Mouse (Mus musculus): ENCODE measurements around the gene Sgms1. TPM values are rescaled to one million over a fixed set of nuclear protein-coding genes. Genes with fewer than 3 reads are reported as not detected.
A peak's percentile ranks its signal among the peaks of the same experiment; 100 is the strongest.

Sgms1 gene
- 12.8 and 17.4 TPM in 2 replicates for polyA plus RNA-seq (2014; fragmentation: Nextera tagmentation; extraction: Ambion mirVana)

DNA sequence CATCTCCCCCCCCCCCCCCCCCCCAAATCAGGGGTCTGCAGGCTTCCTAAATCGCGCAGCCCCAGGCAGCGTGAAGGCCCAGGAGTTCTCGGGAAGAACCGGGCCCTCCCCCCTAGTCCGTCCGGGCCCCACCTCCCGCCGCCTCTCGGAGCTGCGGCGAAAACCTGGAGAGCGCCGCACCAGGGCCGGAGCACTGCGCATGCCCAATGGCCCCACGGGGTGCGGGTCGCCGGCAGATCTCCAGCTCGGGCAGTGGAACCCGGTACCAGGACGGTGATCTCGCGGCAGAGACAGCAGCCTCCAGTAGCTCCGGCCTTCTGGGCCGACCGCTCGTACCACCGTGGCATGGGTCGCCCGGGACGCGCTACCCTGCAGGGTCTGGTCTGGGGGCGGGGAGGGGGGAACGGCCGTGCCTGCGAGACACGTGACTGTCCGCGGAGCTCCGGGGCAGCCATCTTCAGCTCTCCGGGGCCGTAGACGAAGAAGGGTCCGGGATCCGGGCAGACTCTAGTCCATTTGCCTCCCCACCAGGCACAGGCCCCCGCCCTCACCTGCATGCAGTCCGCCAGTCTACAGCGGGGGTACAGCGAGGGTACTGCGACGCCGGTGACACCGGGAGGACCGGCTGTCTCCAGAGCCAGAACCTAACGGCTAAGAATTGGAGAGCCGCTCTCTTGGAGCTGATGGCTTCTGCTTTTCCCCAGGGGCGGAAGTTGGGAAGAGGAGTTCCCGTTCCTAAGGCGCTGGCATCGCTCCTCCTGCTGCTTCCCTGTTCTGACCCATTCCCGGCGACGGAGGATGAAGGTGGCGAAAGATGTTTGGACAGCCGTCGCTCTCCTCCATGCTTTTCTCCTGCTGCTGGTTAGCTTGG lies at the start of gene Sgms1:
TSS of gene Sgms1 (minus strand) at position 714 of the 871 bp plus-strand sequence.
- peak within 1 kb of the TSS; percentile 85 for H3K27ac ChIP-seq (ENCODE audit: low read depth, low read length)
- H3K4me1 ChIP-seq (replicated peaks; ENCODE audit: control insufficient read depth, insufficient read depth, low read length): 0 out of 2 replicates have a peak, but pooled peaks cover 4% of the 10 kb centered on the region

DNA sequence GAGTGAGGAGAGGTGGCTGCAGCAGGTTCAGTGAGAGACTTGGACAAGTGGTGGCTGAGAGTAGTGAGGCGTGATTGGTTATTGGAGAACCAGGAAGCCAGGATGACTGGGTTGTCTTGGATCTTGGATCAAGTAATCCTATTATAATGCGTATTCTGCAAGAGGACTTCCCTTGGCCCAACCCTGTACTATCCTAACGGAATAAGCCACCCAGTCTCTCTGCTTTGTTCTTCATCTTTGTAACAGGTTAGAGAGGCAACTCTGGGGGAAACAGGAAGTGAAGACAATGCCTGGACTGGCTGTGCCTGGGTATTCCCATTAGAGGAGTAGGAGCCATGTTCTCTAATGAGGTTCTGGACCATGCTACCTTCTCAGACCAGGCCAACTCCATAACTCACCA lies 36.3 kb upstream of the Sgms1 start:
- Histone ChIP-seq H3K9me3 (ENCODE audit: control insufficient read depth, low read length) (no peaks in the 10 kb centered on the region), H3K4me2 (replicated peaks; ENCODE audit: low read depth, low read length) (no peak overlapping the region), H3K27me3 (ENCODE audit: control insufficient read depth, insufficient read depth, low read length) (no peaks in the 10 kb centered on the region), H3K27ac (ENCODE audit: low read depth, low read length) (no peak overlapping the region), H3K4me1 (replicated peaks; ENCODE audit: control insufficient read depth, insufficient read depth, low read length) (no peaks in the 10 kb centered on the region), H3K9ac (ENCODE audit: low read depth, low read length) (no peak overlapping the region), H3K36me3 (ENCODE audit: control insufficient read depth, insufficient read depth, low read length) (no peaks in the 10 kb centered on the region), H3K4me3 (ENCODE audit: low read depth, low read length) (no peak overlapping the region)
- ATAC-seq (ENCODE audit: low FRiP score) (no peak), DNase-seq (ENCODE audit: low spot score) (no peak)
- WGBS: 88% methylated on average over 3 of the region's 3 CpGs

More for the DNA sequence above, at the start of gene Sgms1:
- DNase-seq (ENCODE audit: low spot score) (peak; percentile 95), ATAC-seq (ENCODE audit: low FRiP score) (peak; percentile 96)
- peak within 1 kb of the TSS; percentile 91 for H3K9ac ChIP-seq (ENCODE audit: low read depth, low read length)
- H3K36me3 ChIP-seq (ENCODE audit: control insufficient read depth, insufficient read depth, low read length): no peaks in the 10 kb centered on the region
- no peaks in the 10 kb centered on the region for H3K27me3 ChIP-seq (ENCODE audit: control insufficient read depth, insufficient read depth, low read length)
- WGBS: 2% methylated on average over 54 of the region's 68 CpGs
- H3K9me3 ChIP-seq (ENCODE audit: control insufficient read depth, low read length): no peaks in the 10 kb centered on the region
- H3K4me2 ChIP-seq (replicated peaks; ENCODE audit: low read depth, low read length): peak within 1 kb of the TSS; percentile 94
- H3K4me3 ChIP-seq (ENCODE audit: low read depth, low read length): peak within 1 kb of the TSS; percentile 80

DNA sequence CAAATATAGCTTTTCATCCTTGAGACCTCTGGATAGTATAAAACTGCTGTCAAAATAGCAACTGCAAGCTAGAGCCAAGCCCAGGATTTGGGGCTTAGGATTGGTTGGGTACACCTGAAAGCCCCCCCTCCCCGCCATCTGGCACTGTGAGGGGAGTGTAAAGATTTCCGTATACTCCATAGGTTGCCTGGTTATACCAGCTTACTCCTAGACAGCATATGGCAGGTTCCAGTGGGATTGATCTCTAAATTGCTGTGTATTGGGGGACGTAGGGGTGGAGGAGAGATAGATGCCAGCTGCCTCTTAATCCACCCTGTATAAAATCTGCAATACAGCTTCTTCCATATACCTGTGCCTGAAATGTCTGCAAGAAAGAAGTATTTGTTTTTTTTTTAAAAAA lies 35.2 kb upstream of the Sgms1 start:
- Histone ChIP-seq H3K27me3 (ENCODE audit: control insufficient read depth, insufficient read depth, low read length) (no peaks in the 10 kb centered on the region), H3K36me3 (ENCODE audit: control insufficient read depth, insufficient read depth, low read length) (no peaks in the 10 kb centered on the region), H3K9me3 (ENCODE audit: control insufficient read depth, low read length) (no peaks in the 10 kb centered on the region), H3K4me3 (ENCODE audit: low read depth, low read length) (no peak overlapping the region), H3K4me1 (replicated peaks; ENCODE audit: control insufficient read depth, insufficient read depth, low read length) (no peaks in the 10 kb centered on the region), H3K9ac (ENCODE audit: low read depth, low read length) (no peak overlapping the region), H3K27ac (ENCODE audit: low read depth, low read length) (no peak overlapping the region), H3K4me2 (replicated peaks; ENCODE audit: low read depth, low read length) (no peak overlapping the region)
- 88% methylated on average over 3 of the region's 3 CpGs for WGBS
- DNase-seq (ENCODE audit: low spot score) (no peak), ATAC-seq (ENCODE audit: low FRiP score) (no peak)

DNA sequence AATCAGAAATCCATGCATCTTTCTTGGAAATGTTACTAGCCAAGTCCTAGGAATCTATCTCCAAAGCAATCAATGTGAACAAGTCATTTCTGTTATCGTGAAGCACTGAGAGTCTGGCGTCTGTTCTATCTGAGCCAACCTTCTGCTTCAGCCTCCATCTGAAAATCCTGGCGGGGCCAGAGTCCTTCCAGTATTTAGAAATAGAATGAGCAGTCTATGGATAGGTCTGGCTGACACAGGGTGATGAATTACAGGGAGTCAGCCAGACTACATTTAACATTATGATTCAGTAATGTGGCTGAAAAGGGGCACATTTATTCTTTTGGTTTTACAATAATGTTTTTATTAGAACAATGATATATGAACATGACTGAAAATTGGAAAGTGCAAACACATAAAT lies 29.6 kb upstream of the Sgms1 start:
- DNase-seq (ENCODE audit: low spot score): no peak
- no peaks in the 10 kb centered on the region for H3K9me3 ChIP-seq (ENCODE audit: control insufficient read depth, low read length)
- H3K9ac ChIP-seq (ENCODE audit: low read depth, low read length): no peak overlapping the region
- H3K27ac ChIP-seq (ENCODE audit: low read depth, low read length): no peak overlapping the region
- WGBS: 79% methylated on average over 3 of the region's 3 CpGs
- no peaks in the 10 kb centered on the region for H3K36me3 ChIP-seq (ENCODE audit: control insufficient read depth, insufficient read depth, low read length)
- no peak for ATAC-seq (ENCODE audit: low FRiP score)
- H3K4me3 ChIP-seq (ENCODE audit: low read depth, low read length): no peak overlapping the region
- H3K4me2 ChIP-seq (replicated peaks; ENCODE audit: low read depth, low read length): no peak overlapping the region
- no peaks in the 10 kb centered on the region for H3K4me1 ChIP-seq (replicated peaks; ENCODE audit: control insufficient read depth, insufficient read depth, low read length)
- H3K27me3 ChIP-seq (ENCODE audit: control insufficient read depth, insufficient read depth, low read length): no peaks in the 10 kb centered on the region

DNA sequence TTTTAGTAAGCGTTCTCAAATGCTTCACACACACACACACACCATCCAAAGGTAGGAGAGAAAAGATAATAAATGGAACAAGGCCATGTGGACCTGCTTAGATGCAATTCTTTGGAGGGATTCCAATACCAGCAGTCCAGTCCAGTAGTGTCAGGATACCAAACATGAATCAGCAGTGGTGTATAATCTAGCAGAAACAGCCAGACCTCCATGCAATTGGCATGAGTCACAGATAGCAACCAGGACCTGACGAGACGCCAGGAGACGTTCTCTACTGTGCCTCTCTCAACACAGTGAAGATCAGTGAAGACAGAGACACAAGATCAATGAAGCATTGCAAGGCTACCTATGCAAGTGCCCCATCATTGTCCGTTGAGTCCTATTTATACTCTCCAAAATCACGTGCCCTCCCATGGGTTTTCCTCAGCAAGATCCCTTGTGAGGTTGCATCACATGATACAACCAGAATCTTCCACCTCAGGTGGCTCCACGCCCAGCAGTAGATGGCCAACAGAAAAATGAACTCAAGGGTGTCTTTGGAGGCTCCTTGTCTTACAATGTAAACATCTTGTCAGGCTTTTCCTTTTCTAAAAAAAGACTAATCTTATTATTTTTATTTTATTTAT lies 27.3 kb upstream of the Sgms1 start:
- H3K4me2 ChIP-seq (replicated peaks; ENCODE audit: low read depth, low read length): no peak overlapping the region
- H3K9ac ChIP-seq (ENCODE audit: low read depth, low read length): no peak overlapping the region
- no peak overlapping the region for H3K27ac ChIP-seq (ENCODE audit: low read depth, low read length)
- H3K36me3 ChIP-seq (ENCODE audit: control insufficient read depth, insufficient read depth, low read length): no peaks in the 10 kb centered on the region
- WGBS: 85% methylated on average over 7 of the region's 7 CpGs
- H3K4me3 ChIP-seq (ENCODE audit: low read depth, low read length): no peak overlapping the region
- no peaks in the 10 kb centered on the region for H3K9me3 ChIP-seq (ENCODE audit: control insufficient read depth, low read length)
- no peaks in the 10 kb centered on the region for H3K4me1 ChIP-seq (replicated peaks; ENCODE audit: control insufficient read depth, insufficient read depth, low read length)
- DNase-seq (ENCODE audit: low spot score) (no peak), ATAC-seq (ENCODE audit: low FRiP score) (no peak)
- H3K27me3 ChIP-seq (ENCODE audit: control insufficient read depth, insufficient read depth, low read length): no peaks in the 10 kb centered on the region

DNA sequence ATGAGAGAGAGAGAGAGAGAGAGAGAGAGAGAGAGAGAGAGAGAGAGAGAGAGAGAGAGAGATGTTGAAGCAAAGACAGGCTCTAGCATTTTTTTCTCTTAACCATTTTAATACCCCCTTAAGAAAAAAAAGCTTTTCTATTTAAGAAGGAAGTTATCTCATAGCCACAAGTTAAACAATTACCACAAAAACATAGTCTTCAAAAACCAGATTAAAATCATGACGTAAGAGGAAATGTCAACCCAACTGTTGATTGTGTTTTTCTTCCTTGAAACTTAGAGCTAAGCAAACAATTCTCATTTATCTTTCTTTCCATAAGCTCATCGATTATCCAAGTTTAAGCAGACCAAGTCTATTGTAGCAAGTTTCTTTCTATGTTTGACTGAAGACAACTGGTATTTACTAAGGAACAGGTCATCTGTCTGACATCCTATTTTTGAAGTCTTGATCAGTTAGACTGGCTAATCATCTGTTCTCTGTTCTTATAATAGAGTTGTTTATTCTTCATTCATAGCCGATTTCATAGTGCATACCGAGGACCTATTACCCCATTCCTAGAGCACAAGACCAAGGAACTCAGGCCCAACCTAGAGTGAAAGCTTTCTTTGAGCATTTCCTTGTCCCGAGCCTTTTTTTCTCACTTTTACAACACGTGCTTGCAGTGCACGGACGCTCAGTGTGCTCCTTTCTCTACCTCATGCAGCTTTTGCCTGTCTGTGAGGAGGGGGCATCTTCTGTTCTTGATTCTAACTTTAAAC lies 20.3 kb upstream of the Sgms1 start:
- Histone ChIP-seq H3K4me2 (replicated peaks; ENCODE audit: low read depth, low read length) (no peak overlapping the region), H3K36me3 (ENCODE audit: control insufficient read depth, insufficient read depth, low read length) (no peaks in the 10 kb centered on the region), H3K4me3 (ENCODE audit: low read depth, low read length) (no peak overlapping the region), H3K27me3 (ENCODE audit: control insufficient read depth, insufficient read depth, low read length) (no peaks in the 10 kb centered on the region), H3K9me3 (ENCODE audit: control insufficient read depth, low read length) (no peaks in the 10 kb centered on the region), H3K27ac (ENCODE audit: low read depth, low read length) (no peak overlapping the region), H3K4me1 (replicated peaks; ENCODE audit: control insufficient read depth, insufficient read depth, low read length) (no peaks in the 10 kb centered on the region), H3K9ac (ENCODE audit: low read depth, low read length) (no peak overlapping the region)
- DNase-seq (ENCODE audit: low spot score) (no peak), ATAC-seq (ENCODE audit: low FRiP score) (no peak)
- WGBS: 76% methylated on average over 8 of the region's 8 CpGs

DNA sequence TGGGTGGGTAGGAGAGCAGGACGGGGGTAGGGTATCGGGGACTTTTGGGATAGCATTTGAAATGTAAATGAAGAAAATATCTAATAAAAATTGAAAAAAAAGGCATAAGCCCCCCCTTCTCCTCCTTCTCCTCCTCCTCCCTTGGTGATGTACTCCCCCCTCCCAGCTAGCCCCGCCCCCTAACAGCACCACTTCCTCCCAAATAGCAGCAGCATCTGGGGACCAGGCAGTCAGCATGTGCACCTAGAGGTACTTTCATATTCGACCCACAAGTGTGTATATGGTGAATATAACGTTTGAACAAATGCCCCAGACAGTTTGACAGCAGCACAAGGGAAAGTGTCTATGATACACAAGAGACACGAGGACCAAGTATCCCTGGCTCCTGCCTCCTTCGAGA lies 17.2 kb upstream of the Sgms1 start:
- H3K4me2 ChIP-seq (replicated peaks; ENCODE audit: low read depth, low read length): no peak overlapping the region
- H3K27me3 ChIP-seq (ENCODE audit: control insufficient read depth, insufficient read depth, low read length): no peaks in the 10 kb centered on the region
- DNase-seq (ENCODE audit: low spot score) (no peak), ATAC-seq (ENCODE audit: low FRiP score) (no peak)
- 71% methylated on average over 7 of the region's 7 CpGs for WGBS
- no peak overlapping the region for H3K4me3 ChIP-seq (ENCODE audit: low read depth, low read length)
- H3K9me3 ChIP-seq (ENCODE audit: control insufficient read depth, low read length): no peaks in the 10 kb centered on the region
- no peak overlapping the region for H3K27ac ChIP-seq (ENCODE audit: low read depth, low read length)
- no peaks in the 10 kb centered on the region for H3K4me1 ChIP-seq (replicated peaks; ENCODE audit: control insufficient read depth, insufficient read depth, low read length)
- H3K36me3 ChIP-seq (ENCODE audit: control insufficient read depth, insufficient read depth, low read length): no peaks in the 10 kb centered on the region
- no peak overlapping the region for H3K9ac ChIP-seq (ENCODE audit: low read depth, low read length)

DNA sequence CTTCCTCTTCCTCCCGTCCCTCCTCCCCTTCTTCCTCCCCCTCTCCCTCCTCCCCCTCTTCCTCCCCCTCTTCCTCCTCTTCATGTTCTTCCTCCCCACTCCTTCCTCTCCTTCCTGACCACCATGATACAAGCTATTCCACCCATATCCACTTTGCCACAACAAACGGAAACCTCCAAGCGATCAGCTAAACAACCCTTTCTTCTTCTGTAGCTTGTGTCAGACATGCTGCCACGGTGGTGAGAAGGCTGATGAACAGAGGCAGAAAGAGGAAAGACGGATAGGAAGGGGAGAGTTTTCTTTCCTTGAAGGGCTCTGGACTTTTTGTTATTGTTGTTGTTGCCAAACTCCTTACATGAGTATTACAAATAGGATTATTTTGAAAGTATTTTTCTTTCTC lies 14.9 kb upstream of the Sgms1 start:
- WGBS: 88% methylated on average over 5 of the region's 5 CpGs
- no peaks in the 10 kb centered on the region for H3K9me3 ChIP-seq (ENCODE audit: control insufficient read depth, low read length)
- H3K27ac ChIP-seq (ENCODE audit: low read depth, low read length): no peak overlapping the region
- H3K4me1 ChIP-seq (replicated peaks; ENCODE audit: control insufficient read depth, insufficient read depth, low read length): no peaks in the 10 kb centered on the region
- H3K36me3 ChIP-seq (ENCODE audit: control insufficient read depth, insufficient read depth, low read length): no peaks in the 10 kb centered on the region
- no peak overlapping the region for H3K4me2 ChIP-seq (replicated peaks; ENCODE audit: low read depth, low read length)
- ATAC-seq (ENCODE audit: low FRiP score): no peak
- DNase-seq (ENCODE audit: low spot score): no peak
- no peak overlapping the region for H3K4me3 ChIP-seq (ENCODE audit: low read depth, low read length)
- no peaks in the 10 kb centered on the region for H3K27me3 ChIP-seq (ENCODE audit: control insufficient read depth, insufficient read depth, low read length)
- H3K9ac ChIP-seq (ENCODE audit: low read depth, low read length): no peak overlapping the region

Measured in hindbrain, embryonic 11.5 days (tissue).